Mouse (Mus musculus) intestine, embryonic 16.5 days (tissue): ENCODE measurements around the gene Dnajc28. TPM values are rescaled to one million over a fixed set of nuclear protein-coding genes. Genes with fewer than 3 reads are reported as not detected.

ENCODE experiments used
- ATAC-seq: fragments of 200-750 bp; cut with Nextera tagmentation; 2 replicates; pipeline ENCODE4 v1.8.0; 2017; ENCODE audit warnings: moderate TSS enrichment, moderate library complexity
- H3K27ac ChIP-seq: fragments of 300-500 bp; sonication (generic); 2 replicates; pipeline ENCODE4 v1.5.1; 2014; ENCODE audit warnings: mild to moderate bottlenecking, low read length
- H3K27me3 ChIP-seq: fragments of 300-500 bp; sonication (generic); replicated peaks from 2 replicates; pipeline ENCODE4 v1.6.1; 2014; ENCODE audit warnings: low read length, control low read depth, mixed read lengths; ENCODE audit not compliant: control insufficient read depth, insufficient read depth
- H3K36me3 ChIP-seq: fragments of 300-500 bp; sonication (generic); 2 replicates; pipeline ENCODE4 v1.6.1; 2014; ENCODE audit warnings: low read length, control low read depth; ENCODE audit not compliant: control insufficient read depth, insufficient read depth
- H3K4me1 ChIP-seq: fragments of 300-500 bp; sonication (generic); 2 replicates; pipeline ENCODE4 v1.6.1; 2014; ENCODE audit warnings: low read length, control low read depth, mixed read lengths; ENCODE audit not compliant: control insufficient read depth, insufficient read depth
- H3K4me2 ChIP-seq: fragments of 300-500 bp; sonication (generic); 2 replicates; pipeline ENCODE4 v1.6.1; 2014; ENCODE audit warnings: low read depth, low read length, control low read depth
- H3K4me3 ChIP-seq: fragments of 300-500 bp; sonication (generic); 2 replicates; pipeline ENCODE4 v1.5.1; 2014; ENCODE audit warnings: mild to moderate bottlenecking, low read length
- H3K9ac ChIP-seq: fragments of 300-500 bp; sonication (generic); 2 replicates; pipeline ENCODE4 v1.6.1; 2014; ENCODE audit warnings: low read depth, low read length
- H3K9me3 ChIP-seq: fragments of 300-500 bp; sonication (generic); 2 replicates; pipeline ENCODE4 v1.6.1; 2016; ENCODE audit warnings: low read length, control low read depth; ENCODE audit not compliant: control insufficient read depth
- WGBS: fragments of 180-500 bp; shearing (Covaris S2); extraction: QIAGEN DNeasy Blood & Tissue Kit; methylation state at CpG from one replicate; pipeline ENCODE4 v1.1.7; 2014; 5-methylcytosine and 5-hydroxymethylcytosine counted together
- polyA plus RNA-seq: library from polyadenylated mRNA; unstranded; fragments of >200 nt; fragmentation: Nextera tagmentation; extraction: Ambion mirVana; gene quantifications from 2 replicates; pipeline ENCODE4 v1.2.1, GENCODE M21; 2015

Dnajc28 gene
- polyA plus RNA-seq, 1 experiment from 2014 or later, result 2.8 TPM

DNA sequence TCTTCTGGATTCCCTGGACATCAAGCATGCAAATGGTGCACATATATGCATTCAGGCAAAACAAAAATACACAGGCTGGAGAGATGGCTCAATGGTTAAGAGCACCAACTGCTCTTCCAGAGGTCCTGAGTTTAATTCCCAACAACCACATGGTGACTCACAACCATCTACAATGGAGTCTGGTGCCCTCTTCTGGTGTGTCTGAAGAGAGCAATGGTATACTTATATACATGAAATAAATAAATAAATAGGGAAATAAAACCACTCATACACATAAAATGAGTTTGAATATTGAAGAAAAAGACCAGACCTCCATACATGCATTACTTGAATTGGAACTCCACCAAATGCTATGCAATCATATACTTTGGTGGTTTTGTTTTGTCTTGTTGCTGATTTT is 19.6 kb downstream of the Dnajc28 start:
- no peaks in the 10 kb centered on the region for H3K9me3 ChIP-seq
- H3K4me1 ChIP-seq, result peaks cover 8% of the 10 kb centered on the region
- H3K27me3 ChIP-seq, result no peaks in the 10 kb centered on the region
- H3K9ac ChIP-seq, result no peak overlapping the region
- no peak overlapping the region for H3K4me3 ChIP-seq
- no peak for ATAC-seq
- H3K4me2 ChIP-seq, result no peak overlapping the region
- no peaks in the 10 kb centered on the region for H3K36me3 ChIP-seq
- H3K27ac ChIP-seq, result no peak overlapping the region

DNA sequence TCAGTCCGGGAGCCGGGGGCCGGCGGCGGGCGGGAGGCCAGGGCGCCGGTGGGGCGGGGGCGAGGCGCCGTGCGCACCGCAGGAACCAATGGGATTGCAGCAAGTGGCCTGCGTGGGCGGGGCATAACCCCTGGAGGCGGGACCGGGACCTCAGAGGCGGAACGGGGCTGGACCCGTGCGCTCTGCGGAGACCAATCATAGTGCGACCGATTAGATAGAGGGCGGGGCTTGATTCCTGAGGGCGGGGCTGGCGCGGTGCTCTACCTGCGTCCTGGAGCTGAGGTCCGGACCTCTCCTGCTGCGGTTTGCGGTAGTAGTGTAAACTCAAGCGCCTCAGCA is 21.2 kb downstream of the Dnajc28 start, which contains the start of gene Tmem50b:
TSS of gene Tmem50b (minus strand) at position 129 of the 339 bp plus-strand sequence.
- Histone ChIP-seq H3K9ac (peak within 1 kb of the TSS; percentile 82), H3K36me3 (no peaks in the 10 kb centered on the region), H3K27me3 (no peaks in the 10 kb centered on the region), H3K4me3 (peak within 1 kb of the TSS; percentile 83), H3K4me1 (peaks cover 8% of the 10 kb centered on the region), H3K4me2 (peak within 1 kb of the TSS; percentile 97), H3K9me3 (no peaks in the 10 kb centered on the region), H3K27ac (peak within 1 kb of the TSS; percentile 37; the same call in 1 of the 2 replicates)
- 1% methylated on average over 26 of the region's 34 CpGs for WGBS
- peak; percentile 98 for ATAC-seq

GRCm38 (mm10) chr16:91596779-91597671 is 21.8 kb downstream of the Dnajc28 start:
- 1% methylated on average over 69 of the region's 75 CpGs for WGBS
- Histone ChIP-seq H3K4me3 (peak overlapping the region; percentile 83), H3K4me1 (peaks cover 8% of the 10 kb centered on the region), H3K9me3 (no peaks in the 10 kb centered on the region), H3K27me3 (no peaks in the 10 kb centered on the region), H3K36me3 (no peaks in the 10 kb centered on the region), H3K4me2 (peak overlapping the region; percentile 97), H3K27ac (peak overlapping the region; percentile 37; the same call in 1 of the 2 replicates), H3K9ac (peak overlapping the region; percentile 82)
- peak; percentile 71 for ATAC-seq

DNA sequence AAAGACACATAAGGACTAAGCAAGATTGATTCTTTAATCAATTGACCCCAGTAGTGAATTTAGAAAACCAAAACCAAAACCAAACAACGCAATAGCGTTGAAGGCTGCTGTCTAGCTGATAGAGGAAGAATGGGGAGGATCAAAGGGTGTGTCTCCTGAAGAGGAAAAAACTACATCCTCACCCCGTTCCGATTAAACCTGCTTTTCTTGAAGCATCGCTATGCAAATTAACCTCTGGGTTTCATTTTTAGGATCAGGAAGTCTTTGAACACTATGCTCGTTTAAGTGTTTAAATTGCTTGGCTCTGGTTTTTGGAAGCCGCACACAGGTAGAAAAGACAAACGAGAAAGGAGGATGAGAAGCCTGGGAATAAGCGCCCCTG is 22.4 kb downstream of the Dnajc28 start:
- no peaks in the 10 kb centered on the region for H3K36me3 ChIP-seq
- 14% methylated on average over 9 of the region's 9 CpGs for WGBS
- H3K4me3 ChIP-seq, result peak overlapping the region; percentile 83
- no peaks in the 10 kb centered on the region for H3K9me3 ChIP-seq
- ATAC-seq, result no peak
- H3K27ac ChIP-seq, result no peak overlapping the region
- H3K9ac ChIP-seq, result peak overlapping the region; percentile 82; the same call in 1 of the 2 replicates
- H3K4me2 ChIP-seq, result peak overlapping the region; percentile 97
- H3K4me1 ChIP-seq, result peaks cover 8% of the 10 kb centered on the region
- no peaks in the 10 kb centered on the region for H3K27me3 ChIP-seq

DNA sequence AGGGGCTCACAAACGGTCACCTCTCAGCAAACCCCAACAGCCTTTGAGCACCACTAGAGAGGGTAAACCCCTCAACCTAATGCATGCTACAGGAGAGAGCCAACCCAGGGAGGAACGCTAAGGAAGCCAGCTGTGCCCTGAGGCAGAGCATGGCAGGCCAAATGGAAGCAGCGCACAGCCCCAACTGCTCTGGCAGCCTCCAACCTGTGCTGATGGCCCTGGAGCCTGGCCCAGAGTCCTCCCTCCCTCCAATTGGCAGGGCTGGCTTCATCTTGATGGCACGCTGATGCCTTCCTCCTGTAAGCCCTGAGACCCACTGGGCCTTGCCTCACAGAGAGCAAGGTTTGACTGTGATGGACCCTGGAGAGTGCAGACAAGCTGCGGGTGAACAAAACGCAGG is 23.8 kb downstream of the Dnajc28 start:
- peaks cover 11% of the 10 kb centered on the region for H3K4me1 ChIP-seq
- H3K36me3 ChIP-seq, result no peaks in the 10 kb centered on the region
- H3K27me3 ChIP-seq, result no peaks in the 10 kb centered on the region
- no peak overlapping the region for H3K27ac ChIP-seq
- no peak overlapping the region for H3K4me3 ChIP-seq
- H3K9ac ChIP-seq, result 0 out of 2 replicates have a peak overlapping the region, but pooled peaks have one; percentile 12
- 86% methylated on average over 6 of the region's 6 CpGs for WGBS
- no peak for ATAC-seq
- no peaks in the 10 kb centered on the region for H3K9me3 ChIP-seq
- no peak overlapping the region for H3K4me2 ChIP-seq

GRCm38 (mm10) chr16:91593262-91593661 is 25.6 kb downstream of the Dnajc28 start:
- Histone ChIP-seq H3K4me3 (no peak overlapping the region), H3K27me3 (no peaks in the 10 kb centered on the region), H3K4me2 (no peak overlapping the region), H3K27ac (no peak overlapping the region), H3K9ac (no peak overlapping the region), H3K36me3 (no peaks in the 10 kb centered on the region), H3K9me3 (no peaks in the 10 kb centered on the region), H3K4me1 (peaks cover 11% of the 10 kb centered on the region)
- ATAC-seq, result no peak
- 53% methylated on average over 3 of the region's 3 CpGs for WGBS

DNA sequence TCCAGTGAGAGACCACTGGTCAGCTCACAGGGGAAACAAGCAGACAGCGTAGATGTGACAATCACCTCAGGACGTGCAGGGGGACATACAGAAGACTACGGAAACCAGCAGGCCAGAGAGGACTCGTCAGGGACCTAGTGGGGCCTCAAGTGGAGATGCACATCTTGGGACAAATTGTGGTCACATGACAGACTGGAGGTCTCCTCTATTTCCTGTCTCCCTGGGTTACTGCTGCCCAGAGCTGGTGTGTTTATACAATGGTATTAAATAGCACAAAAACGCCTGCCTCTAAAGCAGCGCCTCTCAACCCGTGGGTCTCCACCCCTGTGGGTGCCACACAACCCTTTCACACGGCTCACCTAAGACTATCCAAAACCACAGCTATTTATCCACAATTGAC is 26.7 kb downstream of the Dnajc28 start:
- H3K4me2 ChIP-seq, result no peak overlapping the region
- 0 out of 2 replicates have a peak overlapping the region, but pooled peaks have one; percentile 15 for H3K27ac ChIP-seq
- peaks cover 11% of the 10 kb centered on the region for H3K4me1 ChIP-seq
- no peaks in the 10 kb centered on the region for H3K36me3 ChIP-seq
- no peak overlapping the region for H3K9ac ChIP-seq
- no peaks in the 10 kb centered on the region for H3K9me3 ChIP-seq
- ATAC-seq, result no peak
- H3K27me3 ChIP-seq, result no peaks in the 10 kb centered on the region
- no peak overlapping the region for H3K4me3 ChIP-seq
- 48% methylated on average over 8 of the region's 8 CpGs for WGBS

DNA sequence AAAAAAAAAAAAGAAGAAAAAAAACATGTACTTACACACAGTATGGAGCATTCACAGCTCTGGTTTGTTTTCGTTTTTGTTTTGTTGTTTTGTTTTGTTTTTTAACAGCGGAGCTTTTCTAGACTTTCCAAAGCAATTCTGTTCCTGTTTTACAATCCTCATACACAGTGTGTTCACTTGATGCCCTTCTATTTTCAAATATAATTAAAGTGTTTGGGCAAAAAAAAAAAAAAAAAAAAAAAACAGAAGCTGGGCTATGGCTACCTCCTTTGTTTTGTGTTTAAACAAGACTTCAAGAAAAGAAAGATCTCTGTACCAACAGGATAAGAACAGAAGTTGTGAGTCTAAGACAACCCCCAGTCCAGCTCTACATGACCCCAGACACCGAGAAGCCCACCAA is 30.1 kb downstream of the Dnajc28 start:
- whole genome bisulfite sequencing, result 89% methylated on average over 3 of the region's 3 CpGs
- H3K9me3 ChIP-seq, result no peaks in the 10 kb centered on the region
- H3K36me3 ChIP-seq, result no peaks in the 10 kb centered on the region
- H3K9ac ChIP-seq, result no peak overlapping the region
- H3K27me3 ChIP-seq, result no peaks in the 10 kb centered on the region
- H3K4me1 ChIP-seq, result peaks cover 3% of the 10 kb centered on the region
- ATAC-seq, result no peak
- H3K4me3 ChIP-seq, result no peak overlapping the region
- H3K4me2 ChIP-seq, result no peak overlapping the region
- no peak overlapping the region for H3K27ac ChIP-seq

DNA sequence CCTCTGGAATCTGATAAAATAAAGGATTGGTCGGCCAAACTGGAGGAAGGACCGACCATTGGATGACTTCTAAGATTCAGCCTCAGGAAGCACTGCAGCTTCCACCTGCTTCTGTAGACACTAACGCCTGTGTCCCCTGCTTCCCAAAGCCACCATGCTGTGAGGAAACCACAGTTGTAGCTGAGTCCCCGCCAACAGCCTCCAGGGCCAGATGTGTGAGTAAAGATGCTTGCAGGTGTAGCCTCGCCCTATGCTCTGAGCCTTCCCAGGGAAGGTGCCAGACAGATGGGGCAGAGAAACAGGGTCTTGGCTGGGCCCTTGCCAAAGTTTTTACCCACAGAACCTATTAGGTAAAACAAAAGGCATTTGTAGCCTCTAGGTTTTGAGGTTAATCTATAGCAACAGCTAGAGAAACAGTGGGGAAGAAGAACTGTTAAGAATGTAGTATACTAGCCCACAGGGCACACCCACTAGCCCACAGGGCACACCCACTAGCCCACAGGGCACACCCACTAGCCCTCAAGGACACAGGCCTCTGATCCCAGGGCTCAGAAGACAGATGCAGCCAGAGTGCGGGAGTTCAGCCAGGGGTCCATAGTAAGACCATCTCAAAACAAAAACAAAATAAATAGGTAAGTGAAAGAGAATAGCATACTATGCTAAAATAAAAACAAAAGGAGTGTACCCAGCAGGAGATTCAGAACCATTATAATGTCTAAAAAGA is 30.9 kb downstream of the Dnajc28 start:
- Histone ChIP-seq H3K27me3 (no peaks in the 10 kb centered on the region), H3K9me3 (no peaks in the 10 kb centered on the region), H3K36me3 (no peaks in the 10 kb centered on the region), H3K4me2 (no peak overlapping the region), H3K4me3 (no peak overlapping the region), H3K27ac (no peak overlapping the region), H3K9ac (no peak overlapping the region), H3K4me1 (peaks cover 3% of the 10 kb centered on the region)
- WGBS, result 55% methylated on average over 6 of the region's 6 CpGs
- no peak for ATAC-seq
